Mouse (Mus musculus) spleen, embryonic (tissue): Measurements from ENCODE around the gene Gbx1.
"Not testable (repeated sequence)": the region's sequence is repeated elsewhere in the genome, so short reads cannot be mapped to it uniquely, and the experiment has no call there.

ENCODE experiments used
- CTCF ChIA-PET: fragments of 350-600 bp; sonication (Branson Sonifier 250); formaldehyde crosslinking; loops from one replicate; lab custom pipeline; 2022; lab: Charles Lee

Gbx1 gene

GRCm38 (mm10) chr5:24526889-24527230, at the start of gene Gbx1:
Gbx1 (minus strand) TSS chr5:24527202.
- CTCF ChIA-PET: no interaction called here

GRCm38 (mm10) chr5:24576801-24577182, 49.8 kb upstream of the Gbx1 start:
- CTCF ChIA-PET: no interaction called here

GRCm38 (mm10) chr5:24575948-24576347, 48.9 kb upstream of the Gbx1 start:
- CTCF ChIA-PET: no interaction called here

- CTCF ChIA-PET: no interaction called here
Measured at GRCm38 (mm10) chr5:24556709-24557108, 29.7 kb upstream of the Gbx1 start, which contains the start of gene 4931409K22Rik. 4931409K22Rik (minus strand) TSS chr5:24556809.

GRCm38 (mm10) chr5:24555335-24555734, 28.3 kb upstream of the Gbx1 start:
- CTCF ChIA-PET: not testable (repeated sequence)

GRCm38 (mm10) chr5:24553621-24554244, 26.7 kb upstream of the Gbx1 start:
- CTCF ChIA-PET: no interaction called here

GRCm38 (mm10) chr5:24551317-24551688, 24.3 kb upstream of the Gbx1 start:
- CTCF ChIA-PET: no interaction called here

GRCm38 (mm10) chr5:24550598-24551316, 23.8 kb upstream of the Gbx1 start:
- CTCF ChIA-PET: no interaction called here

GRCm38 (mm10) chr5:24542643-24543042, 15.6 kb upstream of the Gbx1 start:
- CTCF ChIA-PET: no interaction called here

GRCm38 (mm10) chr5:24541144-24541569, 14.2 kb upstream of the Gbx1 start:
- CTCF ChIA-PET: interaction anchor here (0.6 kb wide), 2 partner anchors 27 to 59 kb away, joined by 3 to 4 read pairs; no protein-coding TSS in a partner anchor

- CTCF ChIA-PET: interaction anchor here (0.6 kb wide), 2 partner anchors 58 to 239 kb away, joined by 3 to 4 read pairs; no protein-coding TSS in a partner anchor
Measured at GRCm38 (mm10) chr5:24540387-24541143, 13.6 kb upstream of the Gbx1 start, which contains the start of gene Asb10. Asb10 (minus strand) TSS chr5:24540978.

GRCm38 (mm10) chr5:24539571-24540296, 12.7 kb upstream of the Gbx1 start:
- CTCF ChIA-PET: interaction anchor here (0.6 kb wide), 1 partner anchor 240 kb away, joined by 4 read pairs; no protein-coding TSS in a partner anchor

GRCm38 (mm10) chr5:24537618-24538017, 10.6 kb upstream of the Gbx1 start:
- CTCF ChIA-PET: no interaction called here

- CTCF ChIA-PET: interaction anchor here (0.7 kb wide), 1 partner anchor 14 kb away, joined by 3 read pairs; no protein-coding TSS in a partner anchor
Measured at GRCm38 (mm10) chr5:24536511-24536910, 9.5 kb upstream of the Gbx1 start.

GRCm38 (mm10) chr5:24535731-24536130, 8.7 kb upstream of the Gbx1 start:
- CTCF ChIA-PET: no interaction called here

GRCm38 (mm10) chr5:24534292-24534691, 7.3 kb upstream of the Gbx1 start:
- CTCF ChIA-PET: interaction anchor here (0.7 to 0.8 kb wide), 2 partner anchors 51 to 758 kb away, joined by 3 read pairs; no protein-coding TSS in a partner anchor

GRCm38 (mm10) chr5:24533391-24533790, 6.4 kb upstream of the Gbx1 start:
- CTCF ChIA-PET: interaction anchor here (0.6 kb wide), 1 partner anchor 237 kb away, joined by 4 read pairs; no protein-coding TSS in a partner anchor

GRCm38 (mm10) chr5:24530042-24530689, 3.2 kb upstream of the Gbx1 start:
- CTCF ChIA-PET: interaction anchor here (1.0 kb wide), 1 partner anchor 9 kb away, joined by 4 read pairs; no protein-coding TSS in a partner anchor

- CTCF ChIA-PET: no interaction called here
Measured at GRCm38 (mm10) chr5:24527780-24528179, 778 bp upstream of the Gbx1 start.

- CTCF ChIA-PET: no interaction called here
Measured at GRCm38 (mm10) chr5:24526190-24526888, 663 bp downstream of the Gbx1 start.
